Mouse (Mus musculus): Measurements from ENCODE around the gene Bag3. TPM values are rescaled to one million over a fixed set of nuclear protein-coding genes. Genes with fewer than 3 reads are reported as not detected.

Bag3 gene
- polyA plus RNA-seq, 1 experiment = 30.4 TPM

Other genes starting within 250 kb of the Bag3 start
- gene BC017158, start 225.4 kb upstream of the Bag3 start, polyA plus RNA-seq (2012; rRNA removed) = 36.3 and 39.5 TPM in 2 replicates
- gene Rgs10, start 104.9 kb upstream of the Bag3 start, polyA plus RNA-seq (2012; rRNA removed) = 35.7 and 36.2 TPM in 2 replicates
- gene Tial1, start 61.9 kb upstream of the Bag3 start, polyA plus RNA-seq (2012; rRNA removed) = 72.6 and 101 TPM in 2 replicates
- 13.4 and 14.2 TPM in 2 replicates for gene Inpp5f, start 87.7 kb downstream of the Bag3 start, polyA plus RNA-seq (2012; rRNA removed)
- 22.0 and 26.0 TPM in 2 replicates for gene Mcmbp, start 216.9 kb downstream of the Bag3 start, polyA plus RNA-seq (2012; rRNA removed)
- gene Sec23ip, start 221.3 kb downstream of the Bag3 start, polyA plus RNA-seq (2012; rRNA removed) = 17.8 and 19.7 TPM in 2 replicates

All from urinary bladder, adult 2 months (tissue).